Mouse (Mus musculus): ENCODE measurements around the gene Iqgap1. TPM values are rescaled to one million over a fixed set of nuclear protein-coding genes. Genes with fewer than 3 reads are reported as not detected.
A peak's percentile ranks its signal among the peaks of the same experiment; 100 is the strongest.

Iqgap1 gene
- polyA plus RNA-seq, 1 experiment = 35.5 TPM

DNA sequence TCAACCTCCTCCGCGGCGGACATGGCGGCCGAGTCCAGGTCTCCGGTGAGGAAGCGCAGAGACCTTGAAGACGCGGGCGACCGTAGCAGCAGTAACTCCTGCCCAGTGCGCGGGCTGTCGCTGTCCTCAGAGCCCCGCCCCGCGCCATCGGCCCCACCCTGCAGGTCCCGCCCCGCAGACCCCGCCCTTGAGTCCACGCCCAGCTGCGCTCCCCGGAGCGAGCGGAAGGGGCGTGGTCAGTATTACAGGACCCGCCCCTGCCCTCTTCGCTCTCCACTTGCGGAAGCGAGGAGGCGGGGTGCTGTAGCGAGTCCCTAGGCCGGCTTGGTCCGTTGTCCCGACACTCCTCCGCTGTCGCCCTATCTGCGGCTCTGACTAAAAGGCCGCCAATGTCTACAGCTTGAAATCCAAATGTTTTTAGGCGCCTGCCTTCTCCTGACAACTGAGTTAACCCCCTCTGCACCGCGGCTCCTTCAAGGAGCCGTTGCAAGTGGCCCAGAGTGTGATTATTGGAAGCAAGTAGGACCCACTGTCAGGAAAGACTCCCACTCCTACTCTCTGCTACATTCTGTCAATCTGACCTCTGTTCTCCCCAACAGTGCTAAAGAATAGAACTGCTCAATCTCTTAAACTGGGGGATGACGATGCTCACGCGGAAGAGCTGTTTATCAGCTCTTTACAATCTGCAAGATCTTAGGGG lies 22.5 kb downstream of the Iqgap1 start:
- TF ChIP-seq POLR2A (IDR thresholded peaks at IDR 0.05; ENCODE audit: control insufficient read depth, low read depth, low read length) (peak; percentile 95), CTCF (IDR thresholded peaks at IDR 0.05; ENCODE audit: control insufficient read depth, insufficient read depth, insufficient replicate concordance, low read depth, low read length) (no peak)
- H3K4me3 ChIP-seq (ENCODE audit: control insufficient read depth, low read depth, low read length) = peak overlapping the region; percentile 98
- peaks cover 2% of the 10 kb centered on the region for H3K4me1 ChIP-seq (ENCODE audit: control insufficient read depth, insufficient read depth, low read length)
- no peaks in the 10 kb centered on the region; the same call in 1 of the 2 replicates for H3K36me3 ChIP-seq (ENCODE audit: control insufficient read depth, insufficient read depth, low read length)
- peak overlapping the region; percentile 96 for H3K27ac ChIP-seq (ENCODE audit: control insufficient read depth, insufficient read depth, low read depth, low read length)
- no peaks in the 10 kb centered on the region for H3K27me3 ChIP-seq (ENCODE audit: control insufficient read depth, insufficient read depth, low read length)

- Histone ChIP-seq H3K27ac (ENCODE audit: control insufficient read depth, insufficient read depth, low read depth, low read length) (peak overlapping the region; percentile 78), H3K27me3 (ENCODE audit: control insufficient read depth, insufficient read depth, low read length) (no peaks in the 10 kb centered on the region), H3K4me3 (ENCODE audit: control insufficient read depth, low read depth, low read length) (peak overlapping the region; percentile 98), H3K36me3 (ENCODE audit: control insufficient read depth, insufficient read depth, low read length) (no peaks in the 10 kb centered on the region; the same call in 1 of the 2 replicates), H3K4me1 (ENCODE audit: control insufficient read depth, insufficient read depth, low read length) (peaks cover 2% of the 10 kb centered on the region)
- no peak for TF ChIP-seq POLR2A (IDR thresholded peaks at IDR 0.05; ENCODE audit: control insufficient read depth, low read depth, low read length)
- no peak for TF ChIP-seq CTCF (IDR thresholded peaks at IDR 0.05; ENCODE audit: control insufficient read depth, insufficient read depth, insufficient replicate concordance, low read depth, low read length)
Observed at GRCm38 (mm10) chr7:80802412-80803160, 23.2 kb downstream of the Iqgap1 start.

DNA sequence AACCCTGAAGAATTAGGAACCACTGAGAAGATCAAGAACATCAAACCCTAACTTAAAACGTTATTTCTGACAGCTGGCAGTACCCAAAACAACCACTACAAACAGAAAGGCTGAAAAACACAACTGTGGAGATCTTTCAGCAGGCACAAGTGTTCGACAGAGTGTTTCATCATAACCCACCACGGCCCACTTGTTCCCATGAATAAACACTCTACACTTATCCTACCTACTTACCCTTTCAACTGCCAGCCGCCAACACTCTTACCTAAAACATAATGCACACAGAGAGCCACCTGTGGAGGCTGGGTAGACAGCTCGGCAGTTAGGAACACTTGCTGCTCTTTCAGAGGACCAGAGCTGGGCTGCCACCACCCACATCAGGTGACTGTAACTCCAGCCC lies 26.5 kb downstream of the Iqgap1 start:
- H3K27ac ChIP-seq (ENCODE audit: control insufficient read depth, insufficient read depth, low read depth, low read length) = no peak overlapping the region
- no peaks in the 10 kb centered on the region; the same call in 1 of the 2 replicates for H3K36me3 ChIP-seq (ENCODE audit: control insufficient read depth, insufficient read depth, low read length)
- H3K4me3 ChIP-seq (ENCODE audit: control insufficient read depth, low read depth, low read length) = no peak overlapping the region
- no peak for TF ChIP-seq CTCF (IDR thresholded peaks at IDR 0.05; ENCODE audit: control insufficient read depth, insufficient read depth, insufficient replicate concordance, low read depth, low read length)
- no peak for TF ChIP-seq POLR2A (IDR thresholded peaks at IDR 0.05; ENCODE audit: control insufficient read depth, low read depth, low read length)
- H3K27me3 ChIP-seq (ENCODE audit: control insufficient read depth, insufficient read depth, low read length) = no peaks in the 10 kb centered on the region
- H3K4me1 ChIP-seq (ENCODE audit: control insufficient read depth, insufficient read depth, low read length) = peaks cover 2% of the 10 kb centered on the region

DNA sequence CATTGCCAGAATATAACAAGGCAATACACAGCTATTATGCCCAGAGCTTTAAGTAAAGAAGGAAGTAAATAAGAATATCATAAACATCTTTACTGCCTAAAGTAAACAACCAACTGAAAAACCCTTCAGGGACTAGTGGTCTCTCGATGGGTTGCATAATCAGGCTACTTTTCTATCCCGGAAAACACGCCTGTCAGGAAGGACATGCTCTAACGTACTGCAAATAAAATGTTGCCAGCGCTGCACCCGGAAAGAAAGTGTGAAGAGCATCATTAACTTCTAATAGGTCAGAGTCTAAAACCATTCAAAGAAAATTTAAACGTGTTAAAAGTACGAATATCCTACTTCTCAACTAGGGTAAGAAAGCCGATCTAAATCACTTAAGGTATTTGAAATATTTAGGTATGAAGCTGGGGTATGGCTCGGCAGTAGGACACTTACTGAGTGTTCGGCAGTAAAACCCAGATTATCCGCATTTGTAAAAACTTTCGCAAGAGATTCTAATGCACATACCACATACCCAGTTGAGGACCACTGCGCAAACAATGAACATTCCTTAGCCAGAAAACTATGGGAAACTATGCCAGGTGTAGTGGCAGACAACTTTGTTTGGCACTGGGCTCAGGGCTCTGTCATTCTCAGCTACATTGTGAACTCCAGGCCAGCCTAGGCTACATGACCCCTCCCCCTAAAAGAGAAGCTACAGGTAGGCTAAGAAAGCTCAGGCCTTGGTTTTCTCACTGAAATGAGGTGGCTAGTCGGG lies 28.8 kb downstream of the Iqgap1 start:
- H3K4me1 ChIP-seq (ENCODE audit: control insufficient read depth, insufficient read depth, low read length) = no peaks in the 10 kb centered on the region
- H3K4me3 ChIP-seq (ENCODE audit: control insufficient read depth, low read depth, low read length) = no peak overlapping the region
- H3K36me3 ChIP-seq (ENCODE audit: control insufficient read depth, insufficient read depth, low read length) = no peaks in the 10 kb centered on the region; the same call in 1 of the 2 replicates
- no peak overlapping the region for H3K27ac ChIP-seq (ENCODE audit: control insufficient read depth, insufficient read depth, low read depth, low read length)
- TF ChIP-seq CTCF (IDR thresholded peaks at IDR 0.05; ENCODE audit: control insufficient read depth, insufficient read depth, insufficient replicate concordance, low read depth, low read length) (no peak), POLR2A (IDR thresholded peaks at IDR 0.05; ENCODE audit: control insufficient read depth, low read depth, low read length) (no peak)
- no peaks in the 10 kb centered on the region for H3K27me3 ChIP-seq (ENCODE audit: control insufficient read depth, insufficient read depth, low read length)

DNA sequence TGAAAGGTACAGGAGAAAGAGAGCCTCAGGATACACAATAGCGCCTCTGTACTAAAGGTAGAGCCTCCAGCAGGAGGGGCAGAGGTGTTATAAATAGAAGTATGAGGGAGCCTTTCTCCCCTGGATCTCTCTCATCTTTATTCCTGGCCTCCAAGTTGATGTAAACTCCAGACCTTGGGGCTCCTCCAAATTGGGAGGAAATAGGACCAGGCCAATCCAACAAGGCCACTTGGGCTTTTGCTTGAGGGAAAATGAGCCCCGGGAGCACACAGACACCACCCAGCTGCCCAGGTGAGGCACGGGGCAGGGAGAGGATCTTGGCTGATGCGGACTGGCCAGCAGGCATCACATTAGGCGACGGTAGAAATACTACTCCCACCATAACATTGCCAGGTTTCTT lies 29.5 kb downstream of the Iqgap1 start:
- no peaks in the 10 kb centered on the region for H3K4me1 ChIP-seq (ENCODE audit: control insufficient read depth, insufficient read depth, low read length)
- no peaks in the 10 kb centered on the region for H3K27me3 ChIP-seq (ENCODE audit: control insufficient read depth, insufficient read depth, low read length)
- TF ChIP-seq POLR2A (IDR thresholded peaks at IDR 0.05; ENCODE audit: control insufficient read depth, low read depth, low read length) (no peak), CTCF (IDR thresholded peaks at IDR 0.05; ENCODE audit: control insufficient read depth, insufficient read depth, insufficient replicate concordance, low read depth, low read length) (no peak)
- H3K36me3 ChIP-seq (ENCODE audit: control insufficient read depth, insufficient read depth, low read length) = no peaks in the 10 kb centered on the region; the same call in 1 of the 2 replicates
- H3K4me3 ChIP-seq (ENCODE audit: control insufficient read depth, low read depth, low read length) = no peak overlapping the region
- H3K27ac ChIP-seq (ENCODE audit: control insufficient read depth, insufficient read depth, low read depth, low read length) = no peak overlapping the region

DNA sequence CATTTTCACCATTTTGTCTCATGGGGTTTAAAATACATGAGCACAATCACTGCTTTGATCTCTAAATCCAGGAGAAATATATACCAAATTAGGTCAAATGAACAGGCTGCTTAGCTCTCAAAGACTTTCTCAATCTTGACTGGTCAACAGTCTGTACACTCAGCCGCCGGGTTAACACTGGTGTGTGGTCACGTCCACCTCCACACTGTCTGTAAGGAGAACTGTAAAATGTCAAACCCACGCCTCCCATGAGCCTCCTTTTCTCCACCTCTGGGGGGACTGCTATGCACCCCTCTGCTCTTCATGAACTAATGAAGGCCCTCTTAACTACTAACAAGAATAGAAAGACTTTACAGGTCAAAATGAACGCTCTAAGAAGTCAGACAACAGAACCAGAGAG lies 36.2 kb downstream of the Iqgap1 start:
- no peak overlapping the region for H3K27ac ChIP-seq (ENCODE audit: control insufficient read depth, insufficient read depth, low read depth, low read length)

DNA sequence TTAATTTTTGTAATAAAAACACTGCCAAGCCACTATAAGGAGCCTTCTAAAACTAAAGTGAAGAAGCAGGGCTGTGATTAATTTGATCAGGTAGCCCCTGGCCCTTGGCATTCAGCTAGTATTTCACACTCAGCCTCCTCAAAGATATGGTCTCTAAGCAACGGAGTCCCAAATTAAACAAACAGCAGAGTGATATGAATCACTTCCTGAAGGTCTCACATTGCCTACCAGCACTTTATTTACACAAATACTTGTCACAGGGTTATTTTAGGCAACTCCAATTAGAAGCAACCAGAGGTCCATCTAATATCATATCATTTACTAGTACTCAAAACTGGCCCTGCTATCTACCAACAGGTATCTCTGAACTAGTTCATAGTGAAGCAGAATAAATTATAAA lies 36.7 kb downstream of the Iqgap1 start:
- TF ChIP-seq POLR2A (IDR thresholded peaks at IDR 0.05; ENCODE audit: control insufficient read depth, low read depth, low read length) (no peak), CTCF (IDR thresholded peaks at IDR 0.05; ENCODE audit: control insufficient read depth, insufficient read depth, insufficient replicate concordance, low read depth, low read length) (no peak)
- Histone ChIP-seq H3K36me3 (ENCODE audit: control insufficient read depth, insufficient read depth, low read length) (no peaks in the 10 kb centered on the region), H3K4me3 (ENCODE audit: control insufficient read depth, low read depth, low read length) (no peak overlapping the region), H3K27ac (ENCODE audit: control insufficient read depth, insufficient read depth, low read depth, low read length) (no peak overlapping the region), H3K4me1 (ENCODE audit: control insufficient read depth, insufficient read depth, low read length) (no peaks in the 10 kb centered on the region; the same call in 1 of the 2 replicates), H3K27me3 (ENCODE audit: control insufficient read depth, insufficient read depth, low read length) (no peaks in the 10 kb centered on the region)

More for the DNA sequence above, 36.2 kb downstream of the Iqgap1 start:
- H3K4me3 ChIP-seq (ENCODE audit: control insufficient read depth, low read depth, low read length) = no peak overlapping the region
- H3K4me1 ChIP-seq (ENCODE audit: control insufficient read depth, insufficient read depth, low read length) = no peaks in the 10 kb centered on the region; the same call in 1 of the 2 replicates
- H3K27me3 ChIP-seq (ENCODE audit: control insufficient read depth, insufficient read depth, low read length) = no peaks in the 10 kb centered on the region
- TF ChIP-seq CTCF (IDR thresholded peaks at IDR 0.05; ENCODE audit: control insufficient read depth, insufficient read depth, insufficient replicate concordance, low read depth, low read length) (no peak), POLR2A (IDR thresholded peaks at IDR 0.05; ENCODE audit: control insufficient read depth, low read depth, low read length) (no peak)
- H3K36me3 ChIP-seq (ENCODE audit: control insufficient read depth, insufficient read depth, low read length) = no peaks in the 10 kb centered on the region

Data from testis, adult 2 months (tissue).